Mouse (Mus musculus) frontal cortex, adult 2 months (tissue): ENCODE measurements around the gene Nufip1. TPM values are rescaled to one million over a fixed set of nuclear protein-coding genes. Genes with fewer than 3 reads are reported as not detected.
"Not testable (repeated sequence)": the region's sequence is repeated elsewhere in the genome, so short reads cannot be mapped to it uniquely, and the experiment has no call there.

ENCODE experiments used
- DNase-seq, 2 experiments: peaks; one replicate each; pipeline ENCODE4 v3.0.0; 2022; ENCODE audit warnings: low spot score in 1 of 2; ENCODE audit errors: extremely low spot score in 1 of 2
- polyA plus RNA-seq: library from polyadenylated mRNA; depleted of rRNA; stranded (reverse); fragments of >200 nt; gene quantifications from 2 replicates; pipeline ENCODE4 v1.2.3, GENCODE M21; 2012

Gene Nufip1
- polyA plus RNA-seq, 1 experiment, result 7.6 TPM

DNA sequence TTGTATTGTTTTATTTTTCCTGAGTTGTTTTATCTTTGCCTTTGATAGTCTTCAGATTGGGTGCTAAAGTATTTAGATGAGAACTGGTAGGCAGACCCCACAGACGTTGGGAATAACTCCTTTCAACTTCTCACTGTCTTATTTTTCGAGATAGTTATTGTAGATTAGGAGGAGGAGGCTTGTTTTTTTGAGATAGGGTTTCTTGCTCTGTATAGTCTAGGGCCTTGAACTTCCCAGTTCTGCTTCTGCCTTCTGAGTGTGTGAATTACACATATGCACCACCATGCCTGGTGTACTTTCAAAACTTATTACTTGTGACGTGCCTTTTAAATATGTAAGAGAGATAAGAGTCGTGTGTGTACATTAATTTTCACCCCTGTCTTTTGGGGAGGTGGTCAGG lies 17.5 kb downstream of the Nufip1 start:
- DNase-seq, result no peak

GRCm38 (mm10) chr14:76134975-76135374 lies 24.3 kb downstream of the Nufip1 start:
- no peak for DNase-seq

DNA sequence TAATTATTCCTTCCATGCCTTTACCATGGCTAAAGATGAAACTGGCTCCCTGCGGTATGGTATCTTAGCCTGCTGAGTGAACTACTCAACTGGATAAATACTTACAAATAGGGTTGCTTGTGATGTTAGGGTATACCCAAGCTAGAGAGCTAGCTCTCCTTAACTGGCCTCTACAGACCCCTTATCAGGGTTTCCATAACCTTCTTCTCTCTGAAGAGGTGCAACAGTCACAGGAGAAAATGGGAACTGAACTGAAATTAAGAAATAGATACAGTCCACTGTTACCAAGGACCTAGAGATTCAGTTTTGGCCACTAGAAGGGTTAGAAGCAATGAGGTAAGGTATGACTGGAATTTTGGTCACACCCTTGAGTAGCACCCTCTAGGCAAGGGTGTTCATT lies 34.6 kb downstream of the Nufip1 start:
- DNase-seq, result no peak

GRCm38 (mm10) chr14:76145868-76146267 lies 35.2 kb downstream of the Nufip1 start:
- DNase-seq, result no peak

DNA sequence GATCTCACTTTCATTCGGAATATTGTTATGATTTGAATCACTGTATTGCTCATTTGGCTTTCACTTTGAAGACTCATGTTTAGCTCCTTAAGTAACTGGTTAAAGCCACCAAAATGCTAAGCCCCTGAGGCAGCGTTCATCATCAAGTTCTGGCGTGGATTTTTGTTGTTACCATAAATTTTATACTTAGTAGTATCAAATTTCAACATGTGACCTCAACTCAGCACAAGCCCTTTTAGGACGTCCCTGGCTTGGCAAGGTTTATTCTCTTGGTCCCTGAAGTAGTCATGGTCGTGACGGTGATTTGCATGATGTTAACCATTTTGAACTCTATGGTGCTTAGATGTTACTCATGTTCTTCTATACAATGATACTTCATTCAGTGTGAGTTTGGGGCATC lies 36.4 kb downstream of the Nufip1 start:
- no peak for DNase-seq

- DNase-seq, result no peak
Observed at GRCm38 (mm10) chr14:76148294-76148693, 37.6 kb downstream of the Nufip1 start.

- no peak for DNase-seq
Observed at GRCm38 (mm10) chr14:76149531-76150179, 39.0 kb downstream of the Nufip1 start.

DNA sequence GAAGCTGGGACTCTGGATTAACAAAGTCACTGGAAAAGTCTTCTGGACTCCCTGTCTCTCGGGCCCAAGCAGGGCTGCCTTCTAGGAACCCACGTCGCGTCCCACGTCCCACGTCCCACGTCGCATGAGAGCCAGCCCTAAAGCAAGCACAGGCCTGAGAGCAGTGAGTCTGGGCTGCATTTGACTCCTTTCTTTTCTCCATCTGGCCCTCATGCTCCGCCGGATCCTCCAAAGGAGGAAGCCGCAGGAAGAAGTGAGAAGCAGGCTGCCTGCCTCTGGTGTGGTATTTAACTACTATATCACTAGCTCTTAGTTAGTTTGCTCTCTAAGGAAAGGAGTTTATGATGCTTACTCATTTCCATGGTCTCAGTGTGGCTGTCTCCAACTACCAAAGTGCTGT lies 39.8 kb downstream of the Nufip1 start:
- DNase-seq, result no peak

GRCm38 (mm10) chr14:76151011-76151410 lies 40.3 kb downstream of the Nufip1 start:
- DNase-seq, result no peak

- DNase-seq, result no peak
Observed at GRCm38 (mm10) chr14:76151820-76152161, 41.1 kb downstream of the Nufip1 start.

- peak; percentile 93 to 100 for DNase-seq
Observed at GRCm38 (mm10) chr14:76152162-76153002, 41.7 kb downstream of the Nufip1 start.

GRCm38 (mm10) chr14:76153003-76153675 lies 42.4 kb downstream of the Nufip1 start:
- DNase-seq, result no peak

DNA sequence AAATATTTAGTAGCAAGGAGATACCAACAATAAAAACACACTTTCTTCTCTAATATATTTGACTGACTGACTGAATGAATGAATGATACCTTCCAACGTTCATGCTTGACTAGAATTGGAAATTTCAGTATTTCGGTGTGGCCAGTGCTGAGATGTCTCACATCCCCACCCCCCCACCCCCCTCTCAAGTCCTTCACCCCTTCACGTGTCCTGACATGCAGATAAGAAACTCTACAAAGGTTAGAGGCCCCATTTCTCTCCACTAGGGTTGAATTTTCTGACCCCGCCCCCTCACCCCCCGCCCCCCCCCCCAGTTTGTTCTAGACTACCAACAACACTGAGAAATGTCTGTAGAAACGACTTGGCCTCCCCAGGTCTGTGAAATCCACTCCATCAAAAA lies 43.1 kb downstream of the Nufip1 start:
- DNase-seq, result no peak

- no peak for DNase-seq
Observed at GRCm38 (mm10) chr14:76158192-76158785, 47.6 kb downstream of the Nufip1 start.

- not testable (repeated sequence) for DNase-seq
Observed at GRCm38 (mm10) chr14:76160580-76160979, 49.9 kb downstream of the Nufip1 start.

GRCm38 (mm10) chr14:76164236-76164635 lies 53.5 kb downstream of the Nufip1 start:
- no peak for DNase-seq

GRCm38 (mm10) chr14:76164904-76165755 lies 54.4 kb downstream of the Nufip1 start:
- DNase-seq, result peak in 1 of 2 experiments; percentile 68

- DNase-seq, result peak in 1 of 2 experiments; percentile 44
Observed at GRCm38 (mm10) chr14:76169876-76170466, 59.3 kb downstream of the Nufip1 start.

GRCm38 (mm10) chr14:76171285-76171684 lies 60.6 kb downstream of the Nufip1 start:
- DNase-seq, result no peak

DNA sequence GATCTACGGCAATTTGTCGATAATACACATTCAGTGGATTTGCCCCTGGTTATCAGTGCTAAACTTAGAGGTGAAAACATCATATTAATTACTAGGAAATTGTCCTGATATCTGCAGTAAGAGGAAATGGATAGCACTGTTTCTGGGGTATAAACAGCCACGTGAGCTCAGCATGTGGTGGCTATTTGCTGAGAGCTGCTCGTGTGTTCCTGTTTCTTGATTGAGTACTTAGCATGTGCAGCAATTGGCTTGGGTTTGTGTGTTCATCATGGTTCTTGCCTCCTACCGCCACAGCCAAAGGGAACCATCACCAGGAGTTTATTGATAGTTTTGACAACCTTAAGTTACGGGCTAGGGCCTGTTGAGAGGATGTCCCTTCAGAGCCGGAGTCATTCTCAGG lies 63.6 kb downstream of the Nufip1 start:
- no peak for DNase-seq
